17 mouse cellular contexts compared by ENCODE assay signal in genomic region chr19:11878404-11878803, GRCm38 (mm10). TPM values are rescaled to one million over a fixed set of nuclear protein-coding genes. Genes with fewer than 3 reads are reported as not detected.
DNase-seq lines count a peak whose midpoint lies in the region; ATAC-seq and TF ChIP-seq lines count a peak whose summit lies in the region.
"Not testable (repeated sequence)": the region's sequence is repeated elsewhere in the genome, so short reads cannot be mapped to it uniquely, and the experiment has no call there.
"Had no signal": no experiment of that assay in that cellular context is flagged by ENCODE, and none has a peak within 500 bp of the region (broad histone marks: within the 10 kb centered on the region; RNA-seq: fewer than 3 reads in every experiment).

No protein-coding gene starts in this region.

- peak; percentile 45; the same call in 1 of the 2 replicates for ATAC-seq in cerebellum, adult (ENCODE audit: insufficient number of reproducible peaks, low FRiP score, low TSS enrichment)
- not testable (repeated sequence) for ATAC-seq in heart, embryonic 14.5 days (ENCODE audit: insufficient number of reproducible peaks, insufficient read depth, low FRiP score, low read depth); hindbrain, embryonic 15.5 days (ENCODE audit: low FRiP score, low read depth); limb, embryonic 13.5 days (ENCODE audit: low FRiP score, low read depth); stomach, embryonic 16.5 days (ENCODE audit: insufficient read depth, low FRiP score)

- not testable (repeated sequence) for TF ChIP-seq CTCF in E14TG2a.4 (conservative IDR thresholded peaks at IDR 0.05; ENCODE audit: low read length)

- not testable (repeated sequence) for H3K27ac ChIP-seq in heart, embryonic 10.5 days; heart, embryonic 14.5 days (replicated peaks in 1 of 2; ENCODE audit: control insufficient read depth in 1 of 2, insufficient read depth in 1 of 2, low read depth in 2 of 2, low read length in 2 of 2); hindbrain, embryonic 15.5 days (replicated peaks); limb, embryonic 13.5 days; stomach, embryonic 16.5 days (ENCODE audit: low read length)

- not testable (repeated sequence) for H3K9ac ChIP-seq in heart, embryonic 14.5 days (ENCODE audit: low read length); hindbrain, embryonic 15.5 days; limb, embryonic 13.5 days; stomach, embryonic 16.5 days (ENCODE audit: low read length)

- DNase-seq in heart, embryonic 10.5 days (ENCODE audit: low spot score), result not testable (repeated sequence)

- peak overlapping the region; percentile 47 for H3K4me2 ChIP-seq in heart, embryonic 14.5 days (ENCODE audit: low read length)
- 0 out of 2 replicates have a peak overlapping the region, but pooled peaks have one; percentile 11 for H3K4me2 ChIP-seq in hindbrain, embryonic 15.5 days
- H3K4me2 ChIP-seq in limb, embryonic 13.5 days (replicated peaks), result 0 out of 2 replicates have a peak overlapping the region, but pooled peaks have one; percentile 21
- H3K4me2 ChIP-seq in stomach, embryonic 16.5 days (ENCODE audit: low read depth, low read length), result peak overlapping the region; percentile 14; the same call in 1 of the 2 replicates

- not testable (repeated sequence) for H3K36me3 ChIP-seq in E14TG2a.4 (ENCODE audit: insufficient read depth, low read length); heart, embryonic 10.5 days; heart, embryonic 14.5 days (ENCODE audit: control insufficient read depth, insufficient read depth, low read length); hindbrain, embryonic 15.5 days; limb, embryonic 13.5 days; stomach, embryonic 16.5 days (ENCODE audit: control insufficient read depth, insufficient read depth, low read length)

- 43% methylated on average over 22 of the region's 22 CpGs for WGBS in heart, embryonic 10.5 days
- WGBS in heart, embryonic 14.5 days, result 53% methylated on average over 22 of the region's 22 CpGs
- 60% methylated on average over 22 of the region's 22 CpGs for WGBS in hindbrain, embryonic 15.5 days
- 56% methylated on average over 22 of the region's 22 CpGs for WGBS in limb, embryonic 13.5 days
- 49% methylated on average over 20 of the region's 22 CpGs for WGBS in stomach, embryonic 16.5 days

- H3K27me3 ChIP-seq in E14TG2a.4 (ENCODE audit: insufficient read depth, low read length), result peaks cover 25% of the 10 kb centered on the region
- H3K27me3 ChIP-seq in heart, embryonic 10.5 days (ENCODE audit: insufficient read depth, poor library complexity, severe bottlenecking); heart, embryonic 14.5 days (ENCODE audit: control insufficient read depth, insufficient read depth, low read length); hindbrain, embryonic 15.5 days; limb, embryonic 13.5 days; stomach, embryonic 16.5 days (ENCODE audit: control insufficient read depth, insufficient read depth, low read length): not testable (repeated sequence)

- H3K4me3 ChIP-seq in E14TG2a.4 (replicated peaks; ENCODE audit: low read length), result peak overlapping the region; percentile 64
- peak overlapping the region; percentile 12; the same call in 1 of the 2 replicates for H3K4me3 ChIP-seq in heart, embryonic 10.5 days
- H3K4me3 ChIP-seq in heart, embryonic 14.5 days (ENCODE audit: control insufficient read depth in 1 of 2, insufficient read depth in 1 of 2, low read depth in 1 of 2, low read length in 2 of 2); hindbrain, embryonic 15.5 days; limb, embryonic 13.5 days; stomach, embryonic 16.5 days (replicated peaks; ENCODE audit: low read length): not testable (repeated sequence)

- H3K4me1 ChIP-seq in E14TG2a.4 (replicated peaks; ENCODE audit: low read depth, low read length); heart, embryonic 10.5 days; heart, embryonic 14.5 days (ENCODE audit: control insufficient read depth in 2 of 2, insufficient read depth in 2 of 2, low read length in 2 of 2); hindbrain, embryonic 15.5 days (replicated peaks); limb, embryonic 13.5 days; stomach, embryonic 16.5 days (ENCODE audit: control insufficient read depth, insufficient read depth, low read length): not testable (repeated sequence)

- H3K9me3 ChIP-seq in E14TG2a.4 (ENCODE audit: low read length); heart, embryonic 10.5 days; heart, embryonic 14.5 days (ENCODE audit: control insufficient read depth, low read length); hindbrain, embryonic 15.5 days; limb, embryonic 13.5 days; stomach, embryonic 16.5 days (replicated peaks; ENCODE audit: control insufficient read depth, low read length): not testable (repeated sequence)

RNA-seq across cellular contexts. Expression of gene Olfr1419, which starts 3.5 kb away (rescaled TPM):
- polyA plus RNA-seq in heart, embryonic 10.5 days (2016; fragmentation: Nextera tagmentation; extraction: Ambion mirVana), result not detected in 2 replicates
- not detected in 2 replicates for polyA plus RNA-seq in heart, embryonic 14.5 days (2014; fragmentation: Nextera tagmentation; extraction: Ambion mirVana)
- not detected in 2 replicates for polyA plus RNA-seq in hindbrain, embryonic 15.5 days (2015; fragmentation: Nextera tagmentation; extraction: Ambion mirVana)
- not detected in 2 replicates for polyA plus RNA-seq in limb, embryonic 13.5 days (2015; fragmentation: Nextera tagmentation; extraction: Ambion mirVana)
- not detected in 2 replicates for polyA plus RNA-seq in stomach, embryonic 16.5 days (2015; fragmentation: Nextera tagmentation; extraction: Ambion mirVana)
- polyA plus RNA-seq: CD4-positive, CD25-positive, alpha-beta regulatory T cell, adult 4 months; embryonic facial prominence, embryonic 12.5 days; forebrain, embryonic 12.5 days; forebrain, embryonic 16.5 days; heart, adult 2 months; hindbrain, embryonic 13.5 days; intestine, embryonic 16.5 days; kidney, adult 2 months had no signal

RNA-seq across cellular contexts. Expression of gene Olfr1420, which starts 8.0 kb away (rescaled TPM):
- 0.06 and 0.11 TPM in 2 replicates for polyA plus RNA-seq in heart, embryonic 10.5 days (2016; fragmentation: Nextera tagmentation; extraction: Ambion mirVana)
- 0.07 and 0.27 TPM in 2 replicates for polyA plus RNA-seq in heart, embryonic 14.5 days (2014; fragmentation: Nextera tagmentation; extraction: Ambion mirVana)
- not detected in 2 replicates for polyA plus RNA-seq in hindbrain, embryonic 15.5 days (2015; fragmentation: Nextera tagmentation; extraction: Ambion mirVana)
- polyA plus RNA-seq in limb, embryonic 13.5 days (2015; fragmentation: Nextera tagmentation; extraction: Ambion mirVana), result not detected in 2 replicates
- 0.06 TPM in 1 of 2 replicates, not detected in the other for polyA plus RNA-seq in stomach, embryonic 16.5 days (2015; fragmentation: Nextera tagmentation; extraction: Ambion mirVana)
- polyA plus RNA-seq: cortical plate, adult 2 months; forebrain, embryonic 16.5 days; frontal cortex, adult 2 months; heart, adult 2 months; hindbrain, embryonic 13.5 days; intestine, embryonic 16.5 days; kidney, adult 2 months had no signal

RNA-seq across cellular contexts. Expression of gene Olfr1418, which starts 17.5 kb away (rescaled TPM):
- not detected in 2 replicates for polyA plus RNA-seq in heart, embryonic 10.5 days (2016; fragmentation: Nextera tagmentation; extraction: Ambion mirVana)
- polyA plus RNA-seq in heart, embryonic 14.5 days (2014; fragmentation: Nextera tagmentation; extraction: Ambion mirVana), result not detected in 2 replicates
- not detected in 2 replicates for polyA plus RNA-seq in hindbrain, embryonic 15.5 days (2015; fragmentation: Nextera tagmentation; extraction: Ambion mirVana)
- polyA plus RNA-seq in limb, embryonic 13.5 days (2015; fragmentation: Nextera tagmentation; extraction: Ambion mirVana), result not detected in 2 replicates
- not detected in 2 replicates for polyA plus RNA-seq in stomach, embryonic 16.5 days (2015; fragmentation: Nextera tagmentation; extraction: Ambion mirVana)
- polyA plus RNA-seq: CD4-positive, CD25-positive, alpha-beta regulatory T cell, adult 4 months; cortical plate, adult 2 months; embryonic facial prominence, embryonic 12.5 days; forebrain, embryonic 12.5 days; forebrain, embryonic 16.5 days; frontal cortex, adult 2 months; heart, adult 2 months; hindbrain, embryonic 13.5 days; intestine, embryonic 16.5 days; kidney, adult 2 months had no signal

RNA-seq across cellular contexts. Expression of gene Patl1, which starts 33.8 kb away (rescaled TPM):
- 19.8 and 20.6 TPM in 2 replicates for polyA plus RNA-seq in heart, embryonic 10.5 days (2016; fragmentation: Nextera tagmentation; extraction: Ambion mirVana)
- polyA plus RNA-seq in heart, embryonic 14.5 days (2014; fragmentation: Nextera tagmentation; extraction: Ambion mirVana), result 19.0 and 21.2 TPM in 2 replicates
- polyA plus RNA-seq in hindbrain, embryonic 15.5 days (2015; fragmentation: Nextera tagmentation; extraction: Ambion mirVana), result 15.1 and 16.8 TPM in 2 replicates
- polyA plus RNA-seq in limb, embryonic 13.5 days (2015; fragmentation: Nextera tagmentation; extraction: Ambion mirVana), result 16.7 and 19.5 TPM in 2 replicates
- polyA plus RNA-seq in stomach, embryonic 16.5 days (2015; fragmentation: Nextera tagmentation; extraction: Ambion mirVana), result 16.6 and 16.9 TPM in 2 replicates

RNA-seq across cellular contexts. Expression of gene Olfr1417, which starts 39.4 kb away (rescaled TPM):
- polyA plus RNA-seq in heart, embryonic 10.5 days (2016; fragmentation: Nextera tagmentation; extraction: Ambion mirVana), result not detected in 2 replicates
- polyA plus RNA-seq in heart, embryonic 14.5 days (2014; fragmentation: Nextera tagmentation; extraction: Ambion mirVana), result 0.12 TPM in 1 of 2 replicates, not detected in the other
- polyA plus RNA-seq in hindbrain, embryonic 15.5 days (2015; fragmentation: Nextera tagmentation; extraction: Ambion mirVana), result 0.09 and 0.12 TPM in 2 replicates
- polyA plus RNA-seq in limb, embryonic 13.5 days (2015; fragmentation: Nextera tagmentation; extraction: Ambion mirVana), result not detected in 2 replicates
- 0.13 TPM in 1 of 2 replicates, not detected in the other for polyA plus RNA-seq in stomach, embryonic 16.5 days (2015; fragmentation: Nextera tagmentation; extraction: Ambion mirVana)
- polyA plus RNA-seq: CD4-positive, CD25-positive, alpha-beta regulatory T cell, adult 4 months; cortical plate, adult 2 months; embryonic facial prominence, embryonic 12.5 days; forebrain, embryonic 12.5 days; forebrain, embryonic 16.5 days; heart, adult 2 months; hindbrain, embryonic 13.5 days; intestine, embryonic 16.5 days; kidney, adult 2 months had no signal
